Mouse (Mus musculus) bone marrow macrophage, adult 2 months (primary cell): ENCODE measurements around the gene Rsph10b. TPM values are rescaled to one million over a fixed set of nuclear protein-coding genes. Genes with fewer than 3 reads are reported as not detected.

Experiments used
- H3K27ac ChIP-seq: 2 replicates; pipeline ENCODE4 v1.5.1; 2012; ENCODE audit warnings: low read depth, low read length; ENCODE audit not compliant: insufficient read depth
- H3K4me1 ChIP-seq: 2 replicates; pipeline ENCODE4 v1.6.1; 2012; ENCODE audit warnings: low read length; ENCODE audit not compliant: control insufficient read depth, insufficient read depth
- H3K4me3 ChIP-seq: 2 replicates; pipeline ENCODE4 v1.5.1; 2012; ENCODE audit warnings: mild to moderate bottlenecking, low read length, moderate library complexity; ENCODE audit not compliant: insufficient read depth
- CTCF ChIP-seq: IDR thresholded peaks from 2 replicates; pipeline ENCODE4 v1.5.1; 2012; ENCODE audit warnings: low read depth, mild to moderate bottlenecking, low read length, moderate library complexity
- POLR2A ChIP-seq: IDR thresholded peaks from 2 replicates; pipeline ENCODE4 v1.6.1; 2012; ENCODE audit warnings: mild to moderate bottlenecking, low read depth, low read length, borderline replicate concordance
- polyA plus RNA-seq: library from polyadenylated mRNA; stranded (reverse); fragments of >200 nt; gene quantifications from 2 replicates; pipeline ENCODE4 v1.2.4, GENCODE M21; 2012; ENCODE audit not compliant: missing spikeins, insufficient read depth, insufficient read length

Rsph10b gene
- polyA plus RNA-seq, 1 experiment = not detected

DNA sequence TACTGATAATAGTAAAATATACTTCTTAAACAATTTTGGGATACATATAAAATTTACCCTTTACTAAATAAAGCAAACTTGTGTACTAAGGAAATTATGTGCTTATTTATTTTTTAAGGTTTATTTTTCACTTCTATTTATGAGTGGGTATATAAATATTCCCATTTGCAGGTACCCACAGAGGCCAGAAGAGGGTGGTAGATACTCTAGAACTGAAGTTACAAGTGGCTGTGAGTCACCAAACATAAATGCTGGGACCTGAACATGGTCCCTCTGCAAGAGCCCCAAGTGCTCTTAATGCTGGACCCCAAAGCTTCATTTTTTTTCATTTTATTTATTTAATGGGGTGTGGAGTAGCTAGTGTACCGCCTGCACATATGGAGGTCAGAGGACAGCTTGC is 1.0 kb downstream of the Rsph10b start:
- TF ChIP-seq CTCF (no peak), POLR2A (no peak)
- Histone ChIP-seq H3K27ac (no peak overlapping the region), H3K4me3 (no peak overlapping the region), H3K4me1 (no peaks in the 10 kb centered on the region)

DNA sequence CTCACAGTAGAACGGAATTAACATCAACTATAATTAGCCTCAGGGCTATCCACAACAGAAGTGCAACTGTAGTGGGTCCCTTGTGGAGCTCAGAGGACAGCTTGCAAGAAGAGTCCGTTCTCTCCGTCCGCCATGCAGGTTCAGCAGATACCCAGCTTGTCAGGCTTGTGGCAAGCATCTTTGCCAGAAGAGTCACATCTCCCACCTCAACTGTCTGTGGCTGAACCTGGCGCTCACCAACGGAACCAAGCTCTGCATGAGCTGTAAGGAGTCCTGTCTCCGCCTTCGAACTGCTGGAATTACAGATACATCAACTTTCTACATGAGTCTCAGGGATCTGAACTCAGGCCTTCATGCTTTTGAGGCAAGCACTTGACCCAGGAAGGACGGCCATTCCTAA is 3.3 kb downstream of the Rsph10b start:
- no peak overlapping the region for H3K4me3 ChIP-seq
- no peak for TF ChIP-seq CTCF
- TF ChIP-seq POLR2A = no peak
- no peaks in the 10 kb centered on the region for H3K4me1 ChIP-seq
- no peak overlapping the region for H3K27ac ChIP-seq

DNA sequence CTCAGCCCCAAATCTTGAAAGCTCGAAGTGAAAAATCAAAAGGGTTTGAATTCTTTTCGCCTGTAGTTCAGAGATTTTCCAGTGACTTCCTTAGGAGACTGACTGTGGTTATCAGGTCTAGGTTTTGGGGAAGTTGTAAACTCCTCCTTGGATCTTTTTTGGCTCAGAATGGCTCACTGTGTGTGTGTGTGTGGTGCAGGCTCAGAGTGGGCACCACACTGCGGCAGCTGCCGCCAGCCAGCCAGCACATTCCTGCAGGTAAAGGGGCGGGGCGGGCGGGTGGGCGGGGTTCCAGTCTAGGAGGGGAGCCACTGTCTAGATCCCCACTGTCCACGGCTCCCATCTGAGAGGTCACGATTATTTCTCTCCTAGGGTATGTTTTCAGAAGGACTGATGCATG is 8.8 kb downstream of the Rsph10b start:
- TF ChIP-seq CTCF (no peak), POLR2A (no peak)
- H3K4me3 ChIP-seq = no peak overlapping the region
- H3K4me1 ChIP-seq = no peaks in the 10 kb centered on the region
- no peak overlapping the region for H3K27ac ChIP-seq

DNA sequence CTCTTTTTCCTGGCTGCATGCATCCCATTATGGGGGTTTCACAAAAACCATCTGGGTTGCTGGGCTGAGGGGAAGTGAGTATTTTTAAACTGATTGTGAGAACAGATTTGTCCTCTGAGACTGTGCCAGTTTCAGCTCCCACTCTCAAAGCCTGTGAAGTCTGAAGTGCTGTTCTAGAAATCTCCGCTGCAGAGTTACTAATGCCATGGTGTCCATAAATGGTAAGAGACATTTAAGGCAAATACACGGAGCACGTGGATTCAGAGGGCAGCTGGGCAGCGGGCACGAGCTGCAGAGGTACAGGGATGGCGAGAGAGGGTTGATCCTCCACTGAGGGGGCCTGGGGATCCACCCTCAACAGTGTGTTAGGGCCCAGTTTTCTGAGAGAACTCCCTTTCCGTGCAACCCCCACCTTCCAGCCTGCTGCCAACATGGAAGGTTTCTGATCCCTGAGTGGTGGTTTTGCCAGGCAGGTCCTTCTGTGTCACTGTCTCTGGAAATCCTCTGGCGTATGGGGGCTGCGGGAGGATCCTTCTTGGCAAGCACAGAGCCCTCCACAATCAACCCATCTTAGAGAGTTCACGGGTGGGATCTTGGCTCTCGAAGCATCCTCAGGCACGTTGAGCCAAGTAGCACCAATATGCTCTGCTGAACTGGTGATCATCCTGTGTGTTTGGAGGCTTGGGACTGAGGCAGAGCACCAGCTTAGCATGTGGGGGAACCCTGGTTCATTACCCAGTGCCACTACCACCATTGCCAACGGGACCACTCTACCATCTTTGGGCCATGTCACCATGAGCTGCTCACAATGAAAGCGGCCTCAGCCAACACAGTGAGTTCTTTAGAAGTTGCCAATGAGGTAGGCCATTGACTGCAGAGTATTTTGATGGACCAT is 10.6 kb downstream of the Rsph10b start:
- H3K4me1 ChIP-seq = no peaks in the 10 kb centered on the region
- no peak overlapping the region for H3K27ac ChIP-seq
- TF ChIP-seq CTCF (no peak), POLR2A (no peak)
- H3K4me3 ChIP-seq = no peak overlapping the region

DNA sequence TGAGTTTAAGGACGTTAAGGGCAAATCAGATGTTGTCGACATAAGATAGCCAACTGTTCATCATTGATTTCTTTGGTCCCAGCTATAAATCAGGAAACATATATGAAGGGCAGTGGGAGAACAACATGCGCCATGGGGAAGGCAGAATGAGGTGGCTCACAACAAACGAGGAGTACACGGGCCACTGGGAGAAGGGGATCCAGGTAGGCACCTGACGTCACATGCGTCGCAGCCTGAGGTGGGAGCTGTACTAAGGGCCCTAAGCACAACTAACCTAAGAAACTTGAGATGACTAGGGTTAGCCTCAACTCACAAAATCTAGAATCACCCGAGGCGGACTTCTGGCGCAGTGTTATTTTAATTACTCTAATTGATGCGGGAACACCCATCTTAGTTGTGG is 15.5 kb downstream of the Rsph10b start:
- Histone ChIP-seq H3K4me1 (no peaks in the 10 kb centered on the region), H3K4me3 (no peak overlapping the region), H3K27ac (no peak overlapping the region)
- no peak for TF ChIP-seq CTCF
- no peak for TF ChIP-seq POLR2A

DNA sequence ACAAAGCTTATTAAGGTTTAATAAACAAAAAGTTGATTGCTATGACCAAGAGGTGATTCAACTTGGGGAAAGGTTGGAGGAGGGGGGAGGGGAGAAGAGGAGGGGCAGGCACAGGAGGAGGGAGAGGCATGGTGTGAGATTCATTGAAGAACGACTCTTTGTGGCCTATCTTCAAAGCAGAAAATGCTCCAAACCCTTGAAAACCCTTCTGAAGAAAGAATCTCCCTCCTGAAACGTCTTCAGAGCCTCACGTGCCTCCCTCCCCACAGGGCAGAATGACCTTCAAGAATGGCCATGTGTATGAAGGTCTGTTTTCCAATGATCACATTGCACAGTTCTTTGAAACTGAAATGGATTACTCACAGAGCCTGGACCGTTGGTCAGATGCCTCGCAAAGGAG is 17.2 kb downstream of the Rsph10b start:
- no peaks in the 10 kb centered on the region for H3K4me1 ChIP-seq
- H3K27ac ChIP-seq = no peak overlapping the region
- TF ChIP-seq POLR2A (no peak), CTCF (no peak)
- no peak overlapping the region for H3K4me3 ChIP-seq

DNA sequence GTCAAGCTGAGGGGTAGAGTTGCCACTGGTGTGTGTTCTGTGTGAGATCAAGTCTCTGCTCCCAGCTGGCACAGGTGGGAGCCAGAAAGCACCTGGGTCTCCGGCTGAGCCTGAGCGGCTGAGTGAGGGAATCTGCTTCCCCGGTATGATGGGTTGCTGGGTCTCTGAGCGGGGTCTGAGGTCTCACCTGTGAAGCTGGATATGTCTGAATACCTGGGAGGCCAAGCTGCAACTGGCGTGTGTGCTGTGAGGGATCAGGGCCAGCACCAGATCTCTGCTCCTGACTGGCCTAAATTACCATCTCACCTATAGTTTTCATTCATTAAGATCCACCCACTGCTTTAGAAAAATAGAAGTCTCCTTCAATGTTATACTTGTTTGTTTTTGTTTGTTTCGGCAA is 24.3 kb downstream of the Rsph10b start:
- Histone ChIP-seq H3K4me3 (no peak overlapping the region), H3K27ac (no peak overlapping the region), H3K4me1 (no peaks in the 10 kb centered on the region)
- TF ChIP-seq POLR2A (no peak), CTCF (no peak)

DNA sequence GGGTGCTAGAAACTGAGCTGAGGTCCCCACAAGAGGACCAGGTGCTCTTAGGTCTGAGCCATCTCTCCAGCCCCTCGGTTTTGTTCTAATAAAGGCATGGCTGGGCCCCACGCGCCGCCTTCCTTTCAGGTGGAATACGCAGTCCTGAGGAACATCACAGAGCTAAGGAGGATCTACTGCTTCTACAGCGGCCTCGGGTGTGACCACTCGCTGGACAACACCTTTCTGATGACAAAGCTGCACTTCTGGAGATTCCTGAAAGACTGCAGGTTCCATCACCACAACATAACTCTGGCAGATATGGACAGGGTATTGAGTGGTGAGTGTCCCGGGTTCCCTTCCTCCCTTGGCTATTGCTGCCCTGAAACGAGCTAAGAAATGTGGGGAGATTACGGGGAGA is 26.7 kb downstream of the Rsph10b start:
- TF ChIP-seq CTCF (no peak), POLR2A (no peak)
- no peak overlapping the region for H3K4me3 ChIP-seq
- no peaks in the 10 kb centered on the region for H3K4me1 ChIP-seq

DNA sequence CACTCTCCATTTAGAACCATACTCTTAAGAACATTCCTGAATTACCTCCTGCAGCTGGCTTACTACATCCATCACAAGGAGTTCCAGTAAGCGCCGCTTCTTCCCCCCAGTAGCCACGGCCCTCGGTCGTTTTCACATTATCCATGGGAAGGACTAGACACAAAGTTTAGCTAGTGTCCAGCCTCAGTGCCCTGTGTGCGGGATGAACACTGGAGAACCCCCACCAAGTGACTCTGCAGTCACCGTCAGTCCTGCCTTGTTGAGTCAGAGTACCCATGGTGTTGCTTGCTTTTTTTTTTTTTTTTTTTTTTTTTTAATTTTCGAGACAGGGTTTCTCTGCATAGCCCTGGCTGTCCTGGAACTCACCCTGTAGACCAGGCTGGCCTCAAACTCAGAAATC is 28.3 kb downstream of the Rsph10b start:
- Histone ChIP-seq H3K4me3 (no peak overlapping the region), H3K4me1 (no peaks in the 10 kb centered on the region), H3K27ac (no peak overlapping the region)
- no peak for TF ChIP-seq CTCF
- no peak for TF ChIP-seq POLR2A

More for the DNA sequence above, 26.7 kb downstream of the Rsph10b start:
- no peak overlapping the region for H3K27ac ChIP-seq

DNA sequence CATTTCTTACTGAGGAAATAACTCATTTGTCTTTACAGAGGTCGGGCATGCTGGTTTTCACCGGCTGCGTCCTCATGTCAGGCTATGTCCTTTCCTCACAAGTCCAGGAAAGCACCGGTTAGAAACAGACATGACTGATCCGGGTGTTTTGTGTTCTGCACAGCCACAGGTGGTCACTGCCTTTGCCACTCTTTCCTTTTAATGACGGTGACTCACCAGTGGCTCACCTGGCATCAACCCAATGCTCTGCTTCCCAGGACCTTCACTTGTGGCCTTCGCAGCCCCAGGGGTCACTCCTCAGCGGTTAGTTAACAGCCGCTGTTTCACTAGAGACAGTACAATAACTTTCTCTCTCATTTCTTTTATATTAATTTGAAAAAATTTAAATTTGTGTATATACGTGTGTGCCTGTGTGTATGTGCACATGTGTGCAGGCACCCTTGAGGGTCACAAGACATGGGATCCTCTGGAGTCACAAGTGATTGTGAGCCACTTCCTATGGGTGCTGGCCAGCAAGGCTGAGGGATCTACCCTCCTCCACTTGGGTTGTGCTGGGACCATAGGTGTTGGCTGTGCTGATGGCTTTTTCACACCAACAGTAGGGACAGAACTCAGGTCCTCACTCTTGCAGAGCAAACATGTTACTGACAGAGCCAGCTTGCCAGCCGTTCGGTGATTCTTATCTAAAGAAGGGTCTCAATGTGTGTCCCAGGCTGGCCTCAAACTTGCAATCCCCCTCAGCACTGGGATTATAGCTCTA is 32.9 kb downstream of the Rsph10b start:
- no peak for TF ChIP-seq POLR2A
- no peak for TF ChIP-seq CTCF
- no peak overlapping the region for H3K27ac ChIP-seq
- H3K4me3 ChIP-seq = no peak overlapping the region
- no peaks in the 10 kb centered on the region for H3K4me1 ChIP-seq
